Mouse (Mus musculus) myocyte (in vitro differentiated cells): ENCODE data around the gene Apobr. TPM values are rescaled to one million over a fixed set of nuclear protein-coding genes. Genes with fewer than 3 reads are reported as not detected.

Experiments used
- H3K27me3 ChIP-seq: one replicate; pipeline ENCODE4 v1.6.1; 2011; ENCODE audit not compliant: control insufficient read depth, insufficient read depth, insufficient read length
- H3K36me3 ChIP-seq: one replicate; pipeline ENCODE4 v1.6.1; 2011; ENCODE audit not compliant: control insufficient read depth, insufficient read depth
- H3K4me2 ChIP-seq: one replicate; pipeline ENCODE4 v1.6.1; 2011; ENCODE audit warnings: low read depth, control low read depth
- H3K4me3 ChIP-seq: one replicate; pipeline ENCODE4 v1.5.1; 2011; ENCODE audit warnings: mild to moderate bottlenecking, control low read depth, moderate library complexity
- H3K79me2 ChIP-seq: one replicate; pipeline ENCODE4 v1.6.1; 2011; ENCODE audit not compliant: control insufficient read depth, insufficient read depth
- H3ac ChIP-seq: one replicate; pipeline ENCODE4 v1.6.1; 2011; ENCODE audit not compliant: control insufficient read depth, insufficient read length
- CEBPB ChIP-seq: IDR thresholded peaks from 2 replicates; pipeline ENCODE4 v1.6.1; 2011; ENCODE audit warnings: mild to moderate bottlenecking, moderate library complexity; ENCODE audit not compliant: poor library complexity, insufficient read depth, severe bottlenecking
- E2F4 ChIP-seq: IDR thresholded peaks from one replicate; pipeline ENCODE4 v1.6.1; 2011; ENCODE audit warnings: mild to moderate bottlenecking, control low read depth, moderate library complexity; ENCODE audit not compliant: insufficient read depth
- MAX ChIP-seq: IDR thresholded peaks from one replicate; pipeline ENCODE4 v1.6.1; 2011; ENCODE audit warnings: low read depth, mild to moderate bottlenecking, control low read depth
- MYOD1 ChIP-seq, 3 experiments: IDR thresholded peaks; one replicate each; pipeline ENCODE4 v1.6.1; 2011; ENCODE audit warnings: control low read depth in 2 of 3, low read depth in 2 of 3, mild to moderate bottlenecking in 2 of 3, moderate library complexity in 1 of 3; ENCODE audit not compliant: insufficient read length in 2 of 3, control insufficient read depth in 1 of 3
- MYOG ChIP-seq, 3 experiments: IDR thresholded peaks; one replicate each; pipeline ENCODE4 v1.6.1; 2011; ENCODE audit warnings: control low read depth in 2 of 3, low read depth in 2 of 3, mild to moderate bottlenecking in 2 of 3; ENCODE audit not compliant: insufficient read length in 2 of 3, control insufficient read depth in 1 of 3, insufficient read depth in 1 of 3
- POLR2A ChIP-seq: IDR thresholded peaks from one replicate; pipeline ENCODE4 v1.6.1; 2011; ENCODE audit warnings: low read depth, mild to moderate bottlenecking, control low read depth, moderate library complexity; ENCODE audit not compliant: insufficient read length
- POLR2AphosphoS2 ChIP-seq: IDR thresholded peaks from one replicate; pipeline ENCODE4 v1.6.1; 2011; ENCODE audit warnings: low read depth, control low read depth; ENCODE audit not compliant: insufficient read length
- REST ChIP-seq: IDR thresholded peaks from one replicate; pipeline ENCODE4 v1.6.1; 2011; ENCODE audit warnings: mild to moderate bottlenecking, control low read depth, moderate library complexity; ENCODE audit not compliant: insufficient read depth, insufficient read length
- SRF ChIP-seq: IDR thresholded peaks from one replicate; pipeline ENCODE4 v1.6.1; 2011; ENCODE audit warnings: low read depth; ENCODE audit not compliant: control insufficient read depth, insufficient read length
- TCF12 ChIP-seq: IDR thresholded peaks from one replicate; pipeline ENCODE4 v1.6.1; 2011; ENCODE audit warnings: mild to moderate bottlenecking, control low read depth; ENCODE audit not compliant: poor library complexity, insufficient read depth, severe bottlenecking
- TCF3 ChIP-seq: IDR thresholded peaks from one replicate; pipeline ENCODE4 v1.6.1; 2011; ENCODE audit warnings: low read depth, control low read depth; ENCODE audit not compliant: insufficient read length
- USF1 ChIP-seq: IDR thresholded peaks from one replicate; pipeline ENCODE4 v1.6.1; 2011; ENCODE audit warnings: low read depth, mild to moderate bottlenecking, control low read depth, moderate library complexity
- polyA plus RNA-seq: library from polyadenylated mRNA; unstranded; fragments of >200 nt; fragmentation: generic; extraction: Trizol; gene quantifications from one replicate; pipeline ENCODE4 v1.2.1, GENCODE M21; 2012; ENCODE audit warnings: missing spikeins

Gene Apobr
- polyA plus RNA-seq, 1 experiment = 4.7 TPM

DNA sequence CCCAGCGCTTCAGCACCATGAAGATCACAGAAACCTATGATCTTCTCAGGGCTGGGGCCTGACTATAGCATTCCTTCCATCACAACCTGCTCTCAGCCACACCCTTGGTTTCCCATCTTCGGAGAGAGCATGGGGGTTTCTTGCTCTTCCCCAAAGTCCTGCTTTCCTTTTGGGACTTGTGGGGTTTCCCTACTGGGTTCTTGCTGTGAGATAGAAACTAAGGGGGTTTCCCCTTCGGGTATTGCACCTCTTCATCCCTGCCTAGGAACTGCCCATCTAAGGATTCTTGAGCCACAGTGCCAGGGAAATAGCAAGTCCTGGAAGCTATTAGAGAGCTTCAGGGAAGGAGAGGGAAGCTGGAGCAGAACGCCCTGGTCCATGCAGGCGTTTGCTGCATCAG, 11.1 kb downstream of the Apobr start:
- Histone ChIP-seq H3ac (no peak overlapping the region), H3K4me3 (no peak overlapping the region), H3K27me3 (no peaks in the 10 kb centered on the region), H3K36me3 (no peaks in the 10 kb centered on the region), H3K79me2 (no peaks in the 10 kb centered on the region), H3K4me2 (no peak overlapping the region)
- TF ChIP-seq SRF (no peak), TCF3 (no peak), USF1 (no peak), TCF12 (no peak), CEBPB (no peak), MYOD1 (IDR thresholded peaks at IDR 0.05; ENCODE audit: control insufficient read depth in 1 of 3, insufficient read length in 2 of 3, low read depth in 2 of 3) (no peak), REST (no peak), E2F4 (no peak)

DNA sequence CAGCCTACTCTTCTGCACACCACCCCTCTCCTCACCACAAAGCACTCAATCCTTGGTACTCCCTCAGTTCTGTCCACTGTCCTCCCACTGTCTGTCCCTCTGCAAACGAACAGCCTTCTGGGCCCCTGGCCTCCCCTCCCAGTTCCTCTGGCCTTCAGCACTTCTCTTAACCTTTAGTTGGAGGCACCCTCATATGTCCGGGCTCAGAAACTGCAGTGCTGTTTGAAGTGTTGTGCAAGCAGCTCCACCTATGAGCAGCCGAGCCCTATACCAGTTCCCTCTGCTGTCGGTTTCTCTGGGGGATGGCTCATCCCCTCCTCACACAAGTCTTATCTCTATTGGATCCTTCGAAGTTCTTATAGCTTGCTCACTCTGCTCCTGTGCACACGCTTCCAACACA, 11.7 kb downstream of the Apobr start:
- H3K27me3 ChIP-seq = no peaks in the 10 kb centered on the region
- no peak for TF ChIP-seq POLR2AphosphoS2
- TF ChIP-seq USF1 = no peak
- no peak for TF ChIP-seq REST
- no peak for TF ChIP-seq MYOD1 (IDR thresholded peaks at IDR 0.05; ENCODE audit: control insufficient read depth in 1 of 3, insufficient read length in 2 of 3, low read depth in 2 of 3)
- TF ChIP-seq MYOG (IDR thresholded peaks at IDR 0.05; ENCODE audit: control insufficient read depth in 1 of 3, insufficient read depth in 1 of 3, insufficient read length in 2 of 3, low read depth in 2 of 3) = no peak
- TF ChIP-seq SRF = no peak
- no peak for TF ChIP-seq E2F4
- TF ChIP-seq MAX = no peak
- TF ChIP-seq POLR2A = no peak
- no peak for TF ChIP-seq TCF12
- TF ChIP-seq TCF3 = no peak
- TF ChIP-seq CEBPB = no peak
- H3K79me2 ChIP-seq = no peaks in the 10 kb centered on the region

DNA sequence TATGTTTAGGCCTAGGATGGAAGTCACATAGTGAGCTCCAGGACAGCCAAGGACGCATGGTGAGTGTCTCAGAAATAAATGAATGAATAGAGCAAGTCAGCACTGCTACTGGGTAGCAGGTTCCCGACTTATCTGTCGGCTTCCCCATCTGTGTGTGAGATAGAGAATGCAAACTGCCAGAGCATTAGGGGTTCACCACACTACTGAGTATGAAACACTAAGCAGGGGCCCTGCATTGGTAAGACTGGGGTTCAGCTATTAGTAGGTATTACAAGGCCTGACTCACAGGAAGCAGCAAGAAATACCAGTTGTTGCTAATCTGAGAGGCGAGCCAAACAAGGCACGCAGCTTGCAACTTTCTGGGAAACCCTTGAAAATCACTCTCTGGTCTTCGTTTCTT, 14.2 kb downstream of the Apobr start:
- no peak overlapping the region for H3K4me2 ChIP-seq
- TF ChIP-seq POLR2A (no peak), USF1 (no peak), TCF3 (no peak), MAX (no peak), MYOD1 (IDR thresholded peaks at IDR 0.05; ENCODE audit: control insufficient read depth in 1 of 3, insufficient read length in 2 of 3, low read depth in 2 of 3) (no peak), SRF (no peak), REST (no peak), CEBPB (no peak)
- H3K27me3 ChIP-seq = no peaks in the 10 kb centered on the region
- H3K79me2 ChIP-seq = no peaks in the 10 kb centered on the region
- no peak overlapping the region for H3K4me3 ChIP-seq
- H3K36me3 ChIP-seq = no peaks in the 10 kb centered on the region
- H3ac ChIP-seq = no peak overlapping the region

More for the DNA sequence above, 11.7 kb downstream of the Apobr start:
- Histone ChIP-seq H3K36me3 (no peaks in the 10 kb centered on the region), H3K4me3 (no peak overlapping the region), H3ac (no peak overlapping the region), H3K4me2 (no peak overlapping the region)

DNA sequence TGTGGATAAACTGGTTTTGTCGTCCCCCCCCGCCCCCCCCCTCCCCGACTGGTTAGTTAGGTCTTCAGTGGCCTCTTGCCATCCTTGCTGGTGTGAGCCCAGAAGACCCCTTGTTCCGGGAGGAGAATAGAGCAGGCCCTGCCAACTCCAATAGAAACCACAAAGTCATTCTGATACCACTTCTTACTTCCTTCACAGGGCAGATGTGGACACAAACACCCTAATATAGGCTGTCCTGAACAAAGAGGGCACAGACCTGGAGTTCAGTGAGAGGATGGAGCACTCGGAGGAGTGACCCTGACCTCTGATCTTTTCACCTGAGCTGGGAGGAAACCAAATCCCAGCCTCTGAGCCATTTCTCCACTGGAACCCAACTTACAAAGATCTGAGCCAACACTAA, 17.2 kb downstream of the Apobr start:
- Histone ChIP-seq H3K27me3 (no peaks in the 10 kb centered on the region), H3K4me3 (no peak overlapping the region), H3K79me2 (no peaks in the 10 kb centered on the region), H3ac (no peak overlapping the region), H3K4me2 (no peak overlapping the region), H3K36me3 (no peaks in the 10 kb centered on the region)
- no peak for TF ChIP-seq CEBPB

DNA sequence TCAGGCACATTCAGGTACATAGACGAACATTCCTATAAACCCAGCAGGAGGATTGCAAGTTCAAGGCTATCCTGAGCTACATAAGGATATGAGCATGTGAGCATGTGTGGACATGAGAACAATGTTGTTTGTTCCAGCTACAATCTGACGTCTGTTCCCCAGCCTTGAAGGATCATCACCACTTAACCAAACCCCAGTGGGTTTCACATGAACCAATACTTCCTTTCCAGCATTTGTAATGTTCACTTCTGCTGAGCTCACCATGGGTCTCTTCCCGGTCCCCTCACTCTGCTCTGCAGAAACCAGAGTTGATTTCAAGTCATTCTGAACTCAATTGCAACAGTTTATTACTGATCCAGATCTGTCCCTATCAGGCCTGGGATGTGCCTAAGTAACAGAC, 17.9 kb downstream of the Apobr start:
- H3K4me2 ChIP-seq = no peak overlapping the region
- no peak overlapping the region for H3K4me3 ChIP-seq
- H3K27me3 ChIP-seq = no peaks in the 10 kb centered on the region
- H3K79me2 ChIP-seq = no peaks in the 10 kb centered on the region
- H3ac ChIP-seq = no peak overlapping the region
- H3K36me3 ChIP-seq = no peaks in the 10 kb centered on the region
- TF ChIP-seq TCF12 (no peak), POLR2A (no peak), TCF3 (no peak), USF1 (no peak), REST (no peak), CEBPB (no peak), E2F4 (no peak), SRF (no peak), MYOD1 (IDR thresholded peaks at IDR 0.05; ENCODE audit: control insufficient read depth in 1 of 3, insufficient read length in 2 of 3, low read depth in 2 of 3) (no peak), POLR2AphosphoS2 (no peak), MYOG (IDR thresholded peaks at IDR 0.05; ENCODE audit: control insufficient read depth in 1 of 3, insufficient read depth in 1 of 3, insufficient read length in 2 of 3, low read depth in 2 of 3) (no peak), MAX (no peak)
